Mouse (Mus musculus) olfactory bulb, adult 2 months (tissue): ENCODE results near the gene Cwc22.

Experiments used
- CTCF ChIP-seq: fragments of 200-500 bp; IDR thresholded peaks from 2 replicates; pipeline ENCODE4 v1.5.1; 2012; ENCODE audit warnings: low read depth, mild to moderate bottlenecking, low read length, moderate library complexity; ENCODE audit not compliant: insufficient read depth
- POLR2A ChIP-seq: fragments of 200-500 bp; IDR thresholded peaks from 2 replicates; pipeline ENCODE4 v1.6.1; 2012; ENCODE audit warnings: mild to moderate bottlenecking, low read depth, low read length, moderate library complexity; ENCODE audit not compliant: insufficient read depth

DNA sequence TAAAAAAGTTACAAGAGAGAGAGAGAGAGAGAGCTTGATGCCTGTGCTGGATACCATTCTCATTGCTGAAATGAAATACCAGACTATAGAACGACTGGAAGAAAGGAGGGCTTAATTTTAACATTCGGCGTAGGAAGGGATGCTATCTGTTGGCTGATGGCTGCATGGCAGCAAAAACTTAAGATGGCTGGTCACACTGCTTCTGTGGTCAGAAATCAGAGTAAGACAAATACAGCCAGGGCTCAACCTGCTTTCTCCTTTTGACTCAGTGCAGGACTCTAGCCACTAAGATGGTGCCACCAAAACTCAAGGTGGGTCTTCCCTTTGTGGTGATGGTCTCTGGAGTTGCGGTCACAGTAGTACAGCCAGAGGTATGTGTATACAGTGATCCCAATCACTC, 70.7 kb downstream of the Cwc22 start:
- TF ChIP-seq POLR2A (no peak), CTCF (no peak)
